Mouse (Mus musculus): ENCODE results near the gene Lurap1l.

The Lurap1l gene

GRCm38 (mm10) chr4:80917812-80918211 lies 7.4 kb downstream of the Lurap1l start:
- DNase-seq (ENCODE audit: low read depth): no peak

GRCm38 (mm10) chr4:80918526-80919129 lies 8.2 kb downstream of the Lurap1l start:
- no peak for DNase-seq (ENCODE audit: low read depth)

GRCm38 (mm10) chr4:80919217-80919867 lies 8.9 kb downstream of the Lurap1l start:
- no peak for DNase-seq (ENCODE audit: low read depth)

- no peak for DNase-seq (ENCODE audit: low read depth)
Observed at GRCm38 (mm10) chr4:80921646-80922489, 11.4 kb downstream of the Lurap1l start.

GRCm38 (mm10) chr4:80922654-80923053 lies 12.2 kb downstream of the Lurap1l start:
- no peak for DNase-seq (ENCODE audit: low read depth)

- no peak for DNase-seq (ENCODE audit: low read depth)
Observed at GRCm38 (mm10) chr4:80924815-80925214, 14.4 kb downstream of the Lurap1l start.

GRCm38 (mm10) chr4:80925752-80926519 lies 15.5 kb downstream of the Lurap1l start:
- no peak for DNase-seq (ENCODE audit: low read depth)

- DNase-seq (ENCODE audit: low read depth): no peak
Observed at GRCm38 (mm10) chr4:80934749-80935148, 24.3 kb downstream of the Lurap1l start.

GRCm38 (mm10) chr4:80939115-80939514 lies 28.7 kb downstream of the Lurap1l start:
- DNase-seq (ENCODE audit: low read depth): no peak

- peak; percentile 63 for DNase-seq (ENCODE audit: low read depth)
Observed at GRCm38 (mm10) chr4:80940946-80941345, 30.5 kb downstream of the Lurap1l start.

- DNase-seq (ENCODE audit: low read depth): no peak
Observed at GRCm38 (mm10) chr4:80941978-80942377, 31.5 kb downstream of the Lurap1l start.

GRCm38 (mm10) chr4:80944605-80945004 lies 34.2 kb downstream of the Lurap1l start:
- no peak for DNase-seq (ENCODE audit: low read depth)

GRCm38 (mm10) chr4:80949110-80949509 lies 38.7 kb downstream of the Lurap1l start:
- no peak for DNase-seq (ENCODE audit: low read depth)

GRCm38 (mm10) chr4:80949720-80950119 lies 39.3 kb downstream of the Lurap1l start:
- no peak for DNase-seq (ENCODE audit: low read depth)

- DNase-seq (ENCODE audit: low read depth): peak; percentile 86
Observed at GRCm38 (mm10) chr4:80950280-80950781, 39.9 kb downstream of the Lurap1l start.

- DNase-seq (ENCODE audit: low read depth): no peak
Observed at GRCm38 (mm10) chr4:80952653-80953052, 42.2 kb downstream of the Lurap1l start.

GRCm38 (mm10) chr4:80955942-80956341 lies 45.5 kb downstream of the Lurap1l start:
- no peak for DNase-seq (ENCODE audit: low read depth)

GRCm38 (mm10) chr4:80967526-80967925 lies 57.1 kb downstream of the Lurap1l start:
- no peak for DNase-seq (ENCODE audit: low read depth)

GRCm38 (mm10) chr4:80971846-80972245 lies 61.4 kb downstream of the Lurap1l start:
- peak; percentile 24 for DNase-seq (ENCODE audit: low read depth)

- no peak for DNase-seq (ENCODE audit: low read depth)
Observed at GRCm38 (mm10) chr4:80973896-80974295, 63.5 kb downstream of the Lurap1l start.

GRCm38 (mm10) chr4:80990819-80991218 lies 80.4 kb downstream of the Lurap1l start:
- DNase-seq (ENCODE audit: low read depth): no peak

GRCm38 (mm10) chr4:81003528-81003927 lies 93.1 kb downstream of the Lurap1l start:
- DNase-seq (ENCODE audit: low read depth): peak; percentile 26
